Mouse (Mus musculus) mammary gland, adult 2 months (tissue): ENCODE measurements around the gene 1700061G19Rik. TPM values are rescaled to one million over a fixed set of nuclear protein-coding genes. Genes with fewer than 3 reads are reported as not detected.

ENCODE experiments used
- polyA plus RNA-seq: library from polyadenylated mRNA; depleted of rRNA; stranded (reverse); fragments of >200 nt; gene quantifications from 2 replicates; pipeline ENCODE4 v1.2.3, GENCODE M21; 2012; ENCODE audit warnings: low replicate concordance; rRNA removed

Gene 1700061G19Rik
- polyA plus RNA-seq: 0.05 and 0.06 TPM in 2 replicates

GRCm38 (mm10) chr17:56874936-56875651 lies at the start of gene 1700061G19Rik:
Gene 1700061G19Rik, plus strand, starts transcription at chr17:56875477.

GRCm38 (mm10) chr17:56830411-56831110 lies 44.7 kb upstream of the 1700061G19Rik start, which contains the start of gene Rfx2:
Gene Rfx2, minus strand, starts transcription at chr17:56831013.

GRCm38 (mm10) chr17:56874237-56874636 lies 1.0 kb upstream of the 1700061G19Rik start, which contains the start of gene Acsbg2:
Gene Acsbg2, minus strand, starts transcription at chr17:56874447.

GRCm38 (mm10) chr17:56935363-56936131 lies 60.3 kb downstream of the 1700061G19Rik start, which contains the start of gene Mllt1:
Gene Mllt1, minus strand, starts transcription at chr17:56935415.

Other genes with a start within 250 kb of the 1700061G19Rik start
- gene Lonp1, start 248.6 kb upstream of the 1700061G19Rik start, polyA plus RNA-seq: 76.8 and 87.4 TPM in 2 replicates
- 0.31 and 0.63 TPM in 2 replicates for gene Catsperd, start 247.3 kb upstream of the 1700061G19Rik start, polyA plus RNA-seq
- gene Ranbp3, start 202.2 kb upstream of the 1700061G19Rik start, polyA plus RNA-seq: 68.1 and 99.5 TPM in 2 replicates
- 689 and 708 TPM in 2 replicates for gene Ndufa11, start 157.7 kb upstream of the 1700061G19Rik start, polyA plus RNA-seq
- 27.7 and 47.7 TPM in 2 replicates for gene Vmac, start 157.5 kb upstream of the 1700061G19Rik start, polyA plus RNA-seq
- gene Nrtn, start 117.9 kb upstream of the 1700061G19Rik start, polyA plus RNA-seq: 12.6 and 45.0 TPM in 2 replicates
- gene Dus3l, start 110.7 kb upstream of the 1700061G19Rik start, polyA plus RNA-seq: 71.4 and 109 TPM in 2 replicates
- 2.4 and 5.4 TPM in 2 replicates for gene Prr22, start 105.2 kb upstream of the 1700061G19Rik start, polyA plus RNA-seq
- gene Rfx2, start 44.5 kb upstream of the 1700061G19Rik start, polyA plus RNA-seq: 17.1 and 19.0 TPM in 2 replicates
- gene Acsbg2, start 1.0 kb upstream of the 1700061G19Rik start, polyA plus RNA-seq: not detected in 2 replicates
- gene Mllt1, start 59.9 kb downstream of the 1700061G19Rik start, polyA plus RNA-seq: 47.6 and 68.7 TPM in 2 replicates
- gene Acer1, start 106.6 kb downstream of the 1700061G19Rik start, polyA plus RNA-seq: 3.9 TPM in 1 of 2 replicates, not detected in the other
- 160 and 224 TPM in 2 replicates for gene Clpp, start 114.8 kb downstream of the 1700061G19Rik start, polyA plus RNA-seq
- gene Alkbh7, start 121.9 kb downstream of the 1700061G19Rik start, polyA plus RNA-seq: 32.5 and 38.7 TPM in 2 replicates
- gene Pspn, start 124.5 kb downstream of the 1700061G19Rik start, polyA plus RNA-seq: not detected in 2 replicates
- 18.7 and 24.6 TPM in 2 replicates for gene Gtf2f1, start 135.8 kb downstream of the 1700061G19Rik start, polyA plus RNA-seq
- 0.14 TPM in 1 of 2 replicates, not detected in the other for gene Gm17949, start 136.0 kb downstream of the 1700061G19Rik start, polyA plus RNA-seq
- gene Khsrp, start 156.0 kb downstream of the 1700061G19Rik start, polyA plus RNA-seq: 72.3 and 123 TPM in 2 replicates
- gene Slc25a41, start 166.2 kb downstream of the 1700061G19Rik start, polyA plus RNA-seq: not detected in 2 replicates
- gene Crb3, start 183.6 kb downstream of the 1700061G19Rik start, polyA plus RNA-seq: 12.6 and 23.7 TPM in 2 replicates
- gene Slc25a23, start 184.4 kb downstream of the 1700061G19Rik start, polyA plus RNA-seq: 70.0 and 84.7 TPM in 2 replicates
- gene Dennd1c, start 203.0 kb downstream of the 1700061G19Rik start, polyA plus RNA-seq: 46.4 and 60.9 TPM in 2 replicates
- 8.4 and 9.2 TPM in 2 replicates for gene Tubb4a, start 212.3 kb downstream of the 1700061G19Rik start, polyA plus RNA-seq
- 5.3 and 8.6 TPM in 2 replicates for gene Tnfsf9, start 229.8 kb downstream of the 1700061G19Rik start, polyA plus RNA-seq